ENCODE assay signal across 15 mouse cellular contexts in the genomic region with DNA sequence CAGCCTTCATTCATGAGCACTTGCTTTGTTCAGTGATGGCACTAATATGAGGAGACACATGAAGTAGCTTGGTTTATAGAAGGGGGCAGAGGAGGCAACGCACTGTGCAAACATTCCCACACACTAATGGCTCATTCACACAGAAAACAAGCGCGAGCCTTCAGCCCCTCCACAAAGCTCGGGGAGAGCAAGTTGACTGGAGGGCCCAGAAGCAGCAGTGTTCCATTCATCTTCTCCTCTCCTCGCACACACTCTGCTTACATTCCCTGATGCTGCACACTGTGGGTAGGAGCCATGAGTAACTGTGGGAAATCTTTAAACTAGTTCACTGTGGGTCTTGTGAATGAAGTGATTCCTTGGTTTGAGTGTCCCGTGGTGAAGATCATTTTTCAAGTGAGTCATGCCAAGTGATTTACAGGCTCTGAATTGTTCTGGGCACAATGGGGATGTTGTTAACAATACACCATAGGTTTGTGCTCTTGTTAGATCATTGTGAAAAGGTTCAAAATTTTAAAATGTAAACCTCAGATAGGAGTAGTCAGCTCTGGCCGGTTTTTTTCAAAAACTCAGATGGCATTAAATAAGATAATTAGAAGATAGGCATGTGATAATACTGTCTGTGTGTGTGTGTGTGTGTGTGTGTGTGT.
A peak's percentile ranks its signal among the peaks of the same experiment; 100 is the strongest.
DNase-seq lines count a peak whose midpoint lies in the region; ATAC-seq lines count a peak whose summit lies in the region.
"Had no signal": no experiment of that assay in that cellular context is flagged by ENCODE, and none has a peak within 500 bp of the region (broad histone marks: within the 10 kb centered on the region; RNA-seq: fewer than 3 reads in every experiment).

No protein-coding gene starts in this region.

- peak; percentile 5 for DNase-seq in left cerebral cortex, postnatal 4 days
- DNase-seq in left cerebral cortex, adult 9 months (ENCODE audit: low spot score in 2 of 2), result no peak
- peak; percentile 30 for DNase-seq in forebrain, embryonic 14.5 days (ENCODE audit: low spot score)
- peak; percentile 84 for DNase-seq in midbrain, embryonic 11.5 days (ENCODE audit: low spot score, missing footprints)
- peak; percentile 79 for DNase-seq in retina, embryonic 14.5 days (ENCODE audit: low spot score)
- DNase-seq in kidney, postnatal 4 days, result no peak
- DNase-seq in cerebellum, postnatal 10 days, result no peak
- DNase-seq: cerebellum, adult 9-11 months; layer of hippocampus, adult 9-11 months; right cerebral cortex, postnatal 14 days had no signal

- no peaks in the 10 kb centered on the region for H3K27me3 ChIP-seq in forebrain, embryonic 14.5 days (replicated peaks; ENCODE audit: control insufficient read depth, insufficient read depth, low read length)
- no peaks in the 10 kb centered on the region for H3K27me3 ChIP-seq in midbrain, embryonic 11.5 days (ENCODE audit: control insufficient read depth, insufficient read depth, low read length)
- H3K27me3 ChIP-seq: megakaryocyte, embryonic 14.5 days had no signal

- no peaks in the 10 kb centered on the region for H3K36me3 ChIP-seq in forebrain, embryonic 14.5 days (ENCODE audit: control insufficient read depth, insufficient read depth, low read length)
- no peaks in the 10 kb centered on the region for H3K36me3 ChIP-seq in midbrain, embryonic 11.5 days (ENCODE audit: control insufficient read depth, insufficient read depth, low read length)
- H3K36me3 ChIP-seq: heart, embryonic 10.5 days had no signal

- 6% methylated on average over 7 of the region's 7 CpGs for WGBS in forebrain, embryonic 14.5 days
- WGBS in midbrain, embryonic 11.5 days, result 48% methylated on average over 7 of the region's 7 CpGs

- H3K4me3 ChIP-seq in forebrain, embryonic 14.5 days (ENCODE audit: low read depth, low read length), result no peak overlapping the region
- H3K4me3 ChIP-seq in midbrain, embryonic 11.5 days (ENCODE audit: low read depth, low read length), result no peak overlapping the region
- H3K4me3 ChIP-seq: heart, embryonic 10.5 days; megakaryocyte, embryonic 14.5 days had no signal

- no peak overlapping the region for H3K4me2 ChIP-seq in forebrain, embryonic 14.5 days (ENCODE audit: low read length)
- H3K4me2 ChIP-seq in midbrain, embryonic 11.5 days, result no peak overlapping the region
- H3K4me2 ChIP-seq: liver, embryonic 11.5 days had no signal

- H3K27ac ChIP-seq in forebrain, embryonic 14.5 days (ENCODE audit: low read depth, low read length), result no peak overlapping the region
- H3K27ac ChIP-seq in midbrain, embryonic 11.5 days (ENCODE audit: low read depth, low read length), result no peak overlapping the region
- H3K27ac ChIP-seq: heart, embryonic 10.5 days had no signal

- peak; percentile 69 for ATAC-seq in forebrain, embryonic 14.5 days
- ATAC-seq in midbrain, embryonic 11.5 days (ENCODE audit: low FRiP score), result peak; percentile 87
- ATAC-seq in megakaryocyte, adult 5-6 weeks (ENCODE audit: poor library complexity, severe bottlenecking), result no peak
- ATAC-seq: inflammation-experienced regulatory T-cells, adult 6 months had no signal

- intact Hi-C loops in left cerebral cortex, postnatal 4 days (cut with DNase I), result no loop called here

- no peak overlapping the region for H3K9ac ChIP-seq in forebrain, embryonic 14.5 days (ENCODE audit: low read length)
- no peak overlapping the region for H3K9ac ChIP-seq in midbrain, embryonic 11.5 days (ENCODE audit: low read length)

- peaks cover 10% of the 10 kb centered on the region for H3K4me1 ChIP-seq in forebrain, embryonic 14.5 days (ENCODE audit: control insufficient read depth, insufficient read depth, low read length)
- 0 out of 2 replicates have a peak, but pooled peaks cover 2% of the 10 kb centered on the region for H3K4me1 ChIP-seq in midbrain, embryonic 11.5 days (ENCODE audit: control insufficient read depth, insufficient read depth, low read length)
- H3K4me1 ChIP-seq: megakaryocyte, embryonic 14.5 days had no signal

- H3K9me3 ChIP-seq in forebrain, embryonic 14.5 days (replicated peaks; ENCODE audit: control insufficient read depth, low read length), result no peaks in the 10 kb centered on the region
- no peaks in the 10 kb centered on the region for H3K9me3 ChIP-seq in midbrain, embryonic 11.5 days (ENCODE audit: control insufficient read depth, low read length)
- H3K9me3 ChIP-seq: heart, embryonic 10.5 days; megakaryocyte, embryonic 14.5 days had no signal

Comparison
In these comparisons a context has a peak if more than half of its experiments do, and no peak if none do; other contexts are left out.
1. DNase-seq: peak in left cerebral cortex, postnatal 4 days (single experiment), forebrain, embryonic 14.5 days (single experiment), midbrain, embryonic 11.5 days (single experiment) and retina, embryonic 14.5 days (single experiment); none in left cerebral cortex, adult 9 months (0 of 2), kidney, postnatal 4 days (0 of 2) and cerebellum, postnatal 10 days (0 of 2).